Mouse (Mus musculus) hindbrain, embryonic 14.5 days (tissue): ENCODE data around the gene Ntng1. TPM values are rescaled to one million over a fixed set of nuclear protein-coding genes. Genes with fewer than 3 reads are reported as not detected.

Experiments
- ATAC-seq: fragments of 200-750 bp; cut with Nextera tagmentation; 2 replicates; pipeline ENCODE4 v1.8.0; 2017; ENCODE audit warnings: moderate number of reproducible peaks, mild to moderate bottlenecking, moderate TSS enrichment, moderate library complexity; ENCODE audit not compliant: low FRiP score
- DNase-seq: peaks from one replicate; pipeline ENCODE4 v3.0.0-alpha.2; 2015; ENCODE audit warnings: low spot score
- H3K27ac ChIP-seq: fragments of 300-500 bp; sonication (generic); 2 replicates; pipeline ENCODE4 v1.5.1; 2014; ENCODE audit warnings: mild to moderate bottlenecking, moderate library complexity
- H3K27me3 ChIP-seq: fragments of 300-500 bp; sonication (generic); 2 replicates; pipeline ENCODE4 v1.6.1; 2014; ENCODE audit warnings: mild to moderate bottlenecking, low read length, mixed read lengths; ENCODE audit not compliant: control insufficient read depth, insufficient read depth
- H3K36me3 ChIP-seq: fragments of 300-500 bp; sonication (generic); replicated peaks from 2 replicates; pipeline ENCODE4 v1.6.1; 2014; ENCODE audit not compliant: control insufficient read depth, insufficient read depth
- H3K4me1 ChIP-seq: fragments of 300-500 bp; sonication (generic); replicated peaks from 2 replicates; pipeline ENCODE4 v1.6.1; 2014; ENCODE audit warnings: antibody characterized with exemption, low read length, mixed read lengths; ENCODE audit not compliant: control insufficient read depth, insufficient read depth
- H3K4me2 ChIP-seq: fragments of 300-500 bp; sonication (generic); replicated peaks from 2 replicates; pipeline ENCODE4 v1.6.1; 2014; ENCODE audit warnings: mild to moderate bottlenecking, moderate library complexity
- H3K4me3 ChIP-seq: fragments of 300-500 bp; sonication (generic); replicated peaks from 2 replicates; pipeline ENCODE4 v1.5.1; 2014; ENCODE audit warnings: mild to moderate bottlenecking, low read length
- H3K9ac ChIP-seq: fragments of 300-500 bp; sonication (generic); 2 replicates; pipeline ENCODE4 v1.6.1; 2014
- H3K9me3 ChIP-seq: fragments of 300-500 bp; sonication (generic); 2 replicates; pipeline ENCODE4 v1.6.1; 2016; ENCODE audit warnings: low read length; ENCODE audit not compliant: control insufficient read depth
- WGBS: fragments of 180-500 bp; shearing (Covaris S2); extraction: QIAGEN DNeasy Blood & Tissue Kit; methylation state at CpG from one replicate; pipeline ENCODE4 v1.1.7; 2014; 5-methylcytosine and 5-hydroxymethylcytosine counted together
- polyA plus RNA-seq: library from polyadenylated mRNA; unstranded; fragments of >200 nt; fragmentation: Nextera tagmentation; extraction: Ambion mirVana; gene quantifications from 2 replicates; pipeline ENCODE4 v1.2.1, GENCODE M21; 2014

The Ntng1 gene
- polyA plus RNA-seq, 1 experiment from 2014 or later = 21.3 TPM

DNA sequence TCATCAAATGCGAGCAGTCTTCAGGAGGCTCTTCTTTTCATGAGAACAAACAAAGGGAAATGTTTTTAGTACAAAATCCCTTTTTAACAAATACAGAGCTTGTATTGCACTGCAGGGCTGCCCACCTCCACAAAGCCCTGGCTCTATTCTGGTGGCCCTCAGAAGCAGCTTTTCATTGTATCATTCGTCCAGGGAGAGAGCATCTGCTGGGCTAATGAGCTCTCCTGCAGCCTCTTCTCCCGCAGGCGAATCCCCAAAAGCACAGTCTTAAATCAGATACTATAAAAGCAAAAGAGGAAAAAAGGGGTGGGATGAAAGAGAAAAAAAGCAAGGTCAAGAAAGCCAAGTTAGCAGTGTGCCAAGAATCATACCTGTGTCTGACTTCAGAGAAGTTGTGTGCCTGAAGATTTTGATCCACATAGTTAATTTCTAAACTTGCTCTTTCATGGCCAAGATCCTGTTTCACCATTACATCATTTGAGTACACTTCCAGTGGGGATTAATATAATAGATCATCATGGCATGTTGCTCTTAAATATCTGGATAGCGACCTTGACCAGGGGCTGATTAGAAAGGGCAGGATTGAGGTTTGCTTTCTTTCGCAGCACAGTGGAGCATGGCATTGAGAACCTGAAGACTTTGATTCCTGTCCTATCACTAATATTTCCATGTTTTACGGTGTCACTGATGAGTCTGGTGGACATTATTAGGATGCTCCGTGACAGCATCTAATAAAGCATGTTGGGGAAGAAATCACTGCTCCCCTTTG lies 225.7 kb downstream of the Ntng1 start:
- H3K27ac ChIP-seq = peak overlapping the region; percentile 20; the same call in 1 of the 2 replicates
- 50% methylated on average over 8 of the region's 8 CpGs for whole genome bisulfite sequencing
- no peak for DNase-seq

DNA sequence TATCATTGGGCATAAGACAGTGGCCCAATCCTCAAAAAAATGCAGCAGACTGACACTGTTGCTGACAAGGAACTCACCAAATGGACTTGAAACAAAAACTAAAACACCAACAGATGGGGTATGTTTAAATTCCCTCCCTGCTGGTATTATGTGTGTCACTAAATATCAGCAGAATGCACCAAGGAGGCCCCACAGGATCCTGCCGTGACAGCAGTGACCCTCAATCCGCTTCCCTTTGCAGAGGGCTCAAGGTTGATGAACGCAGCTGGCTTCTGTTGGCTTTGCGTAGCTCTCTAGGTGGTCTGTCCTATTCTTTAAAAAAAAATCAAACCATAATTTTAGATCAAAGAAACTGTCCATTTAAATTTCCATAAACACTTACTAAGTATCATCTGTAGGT lies 226.7 kb downstream of the Ntng1 start:
- no peak overlapping the region for H3K4me3 ChIP-seq
- H3K4me2 ChIP-seq = no peak overlapping the region
- H3K27ac ChIP-seq = no peak overlapping the region
- H3K36me3 ChIP-seq = no peaks in the 10 kb centered on the region
- no peak overlapping the region for H3K9ac ChIP-seq
- peaks cover 12% of the 10 kb centered on the region for H3K4me1 ChIP-seq
- H3K9me3 ChIP-seq = no peaks in the 10 kb centered on the region
- ATAC-seq (no peak), DNase-seq (no peak)
- WGBS = 40% methylated on average over 4 of the region's 4 CpGs
- no peaks in the 10 kb centered on the region for H3K27me3 ChIP-seq

More for the DNA sequence above, 225.7 kb downstream of the Ntng1 start:
- Histone ChIP-seq H3K36me3 (no peaks in the 10 kb centered on the region), H3K4me2 (no peak overlapping the region), H3K4me3 (no peak overlapping the region), H3K9me3 (no peaks in the 10 kb centered on the region), H3K27me3 (no peaks in the 10 kb centered on the region), H3K4me1 (peaks cover 12% of the 10 kb centered on the region), H3K9ac (peak overlapping the region; percentile 24; the same call in 1 of the 2 replicates)
- no peak for ATAC-seq

DNA sequence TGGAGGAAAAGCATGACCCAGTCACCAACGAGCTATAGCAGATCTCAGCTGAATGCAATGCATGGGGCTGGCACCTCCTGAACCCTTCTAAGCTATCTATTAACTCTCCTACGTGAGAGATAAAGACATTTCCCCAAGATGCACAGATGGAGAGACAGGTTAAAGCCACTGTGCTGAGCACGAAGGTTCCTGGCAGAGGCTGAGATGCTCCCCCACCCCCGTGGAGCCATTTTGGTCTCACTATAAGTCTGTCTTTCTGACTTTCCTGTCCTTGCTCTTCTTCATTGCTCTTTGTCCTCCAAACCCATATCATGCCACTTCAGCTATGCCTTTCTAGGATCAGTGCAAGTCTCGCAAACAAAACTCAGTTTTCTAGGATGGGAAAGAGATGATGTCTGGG lies 229.6 kb downstream of the Ntng1 start:
- 83% methylated on average over 5 of the region's 5 CpGs for WGBS
- Histone ChIP-seq H3K4me3 (no peak overlapping the region), H3K9me3 (no peaks in the 10 kb centered on the region), H3K36me3 (no peaks in the 10 kb centered on the region), H3K4me1 (peaks cover 12% of the 10 kb centered on the region), H3K27ac (no peak overlapping the region), H3K4me2 (no peak overlapping the region), H3K9ac (no peak overlapping the region), H3K27me3 (no peaks in the 10 kb centered on the region)
- ATAC-seq (no peak), DNase-seq (no peak)

DNA sequence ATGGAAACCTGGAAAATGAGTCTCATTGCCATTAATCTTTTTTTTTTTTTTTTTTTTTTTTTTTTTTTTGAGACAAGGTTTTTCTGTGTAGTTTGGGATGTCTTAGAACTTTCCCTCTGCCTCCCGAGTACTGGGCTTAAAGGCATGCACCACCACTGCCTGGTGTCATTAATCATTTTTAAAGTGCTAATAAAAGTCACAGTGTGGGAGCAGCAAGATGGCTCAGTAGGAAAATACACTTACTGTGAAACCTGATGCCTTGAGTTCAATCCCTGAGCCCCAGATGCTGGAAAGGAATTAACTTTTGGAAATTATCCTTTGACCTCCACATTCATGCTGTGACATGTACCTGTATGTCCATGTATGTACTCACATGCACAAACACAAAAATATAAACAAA lies 253.2 kb downstream of the Ntng1 start:
- Histone ChIP-seq H3K27ac (no peak overlapping the region), H3K36me3 (no peaks in the 10 kb centered on the region), H3K4me1 (no peaks in the 10 kb centered on the region), H3K27me3 (no peaks in the 10 kb centered on the region), H3K9ac (no peak overlapping the region), H3K4me2 (no peak overlapping the region), H3K9me3 (no peaks in the 10 kb centered on the region), H3K4me3 (no peak overlapping the region)
- ATAC-seq (no peak), DNase-seq (no peak)
- WGBS = 59% methylated on average over 1 of the region's 1 CpGs

DNA sequence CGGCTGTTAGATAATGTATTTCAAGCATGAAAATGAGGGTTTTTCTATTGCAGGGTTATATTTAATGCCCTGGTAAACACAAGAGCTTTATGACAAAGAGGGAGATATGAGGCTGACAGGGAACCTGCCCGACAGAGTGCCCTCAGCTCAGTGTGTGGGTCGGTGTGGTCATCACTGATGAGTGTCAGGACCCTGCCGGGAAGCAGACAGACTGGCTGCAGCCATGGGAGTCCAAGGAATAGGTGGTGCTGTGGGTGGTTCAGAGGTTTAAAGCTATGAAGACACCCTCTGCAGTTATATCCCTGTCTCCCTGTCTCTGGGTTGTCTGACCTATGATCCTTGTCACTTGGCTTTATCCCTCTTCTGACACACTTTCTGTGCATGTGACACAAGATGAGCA lies 258.1 kb downstream of the Ntng1 start:
- no peaks in the 10 kb centered on the region for H3K27me3 ChIP-seq
- ATAC-seq (no peak), DNase-seq (no peak)
- H3K9me3 ChIP-seq = no peaks in the 10 kb centered on the region
- no peaks in the 10 kb centered on the region for H3K4me1 ChIP-seq
- no peak overlapping the region for H3K4me2 ChIP-seq
- H3K4me3 ChIP-seq = no peak overlapping the region
- WGBS = 59% methylated on average over 4 of the region's 4 CpGs
- H3K27ac ChIP-seq = no peak overlapping the region
- H3K9ac ChIP-seq = no peak overlapping the region
- H3K36me3 ChIP-seq = no peaks in the 10 kb centered on the region

DNA sequence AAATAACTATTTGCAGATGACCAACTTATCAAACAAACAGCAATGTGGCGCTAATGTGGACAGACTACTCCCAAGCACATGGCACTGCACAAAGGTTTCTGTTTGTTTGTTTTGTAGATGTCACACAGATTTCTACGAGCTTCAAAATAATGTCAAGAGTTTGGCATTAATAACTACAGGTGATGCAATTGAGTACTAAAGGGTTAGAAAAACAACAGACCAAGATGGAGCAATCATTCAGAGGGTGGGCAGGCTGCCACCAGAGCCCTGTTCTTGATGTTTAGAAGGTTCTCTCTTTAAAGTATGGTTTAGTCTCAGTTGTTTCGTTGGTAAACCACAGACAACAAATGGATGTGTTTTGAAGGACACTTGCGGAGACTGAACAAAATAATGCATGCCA lies 264.8 kb downstream of the Ntng1 start:
- no peak for ATAC-seq
- no peak overlapping the region for H3K4me2 ChIP-seq
- no peaks in the 10 kb centered on the region for H3K36me3 ChIP-seq
- no peak overlapping the region for H3K27ac ChIP-seq
- H3K9ac ChIP-seq = no peak overlapping the region
- no peak for DNase-seq
- no peaks in the 10 kb centered on the region for H3K27me3 ChIP-seq
- no peaks in the 10 kb centered on the region for H3K9me3 ChIP-seq
- WGBS = 87% methylated on average over 4 of the region's 4 CpGs
- no peaks in the 10 kb centered on the region for H3K4me1 ChIP-seq
- H3K4me3 ChIP-seq = no peak overlapping the region

DNA sequence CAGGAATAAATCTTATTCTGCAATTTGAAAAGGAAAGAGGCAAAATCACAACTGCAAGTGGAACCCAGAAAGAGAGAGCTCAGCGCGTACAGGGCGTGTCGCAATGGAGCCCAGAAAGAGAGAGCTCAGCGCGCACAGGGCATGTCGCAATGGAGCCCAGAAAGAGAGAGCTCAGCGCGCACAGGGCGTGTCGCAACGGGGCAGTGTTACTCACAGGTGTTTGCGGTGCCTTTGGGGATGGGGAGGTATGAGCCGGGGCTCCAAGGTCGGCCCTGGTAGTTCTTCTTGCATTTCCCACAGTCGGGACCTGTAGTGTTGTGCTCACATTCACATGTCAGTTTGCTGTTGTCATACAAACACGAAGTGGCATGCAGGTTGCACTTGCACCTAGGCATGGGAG lies 271.8 kb downstream of the Ntng1 start:
- no peak for ATAC-seq
- Histone ChIP-seq H3K4me2 (no peak overlapping the region), H3K27me3 (no peaks in the 10 kb centered on the region), H3K9me3 (no peaks in the 10 kb centered on the region), H3K9ac (no peak overlapping the region), H3K4me1 (no peaks in the 10 kb centered on the region), H3K4me3 (no peak overlapping the region), H3K36me3 (no peaks in the 10 kb centered on the region), H3K27ac (no peak overlapping the region)
- WGBS = 90% methylated on average over 17 of the region's 17 CpGs
- DNase-seq = no peak

DNA sequence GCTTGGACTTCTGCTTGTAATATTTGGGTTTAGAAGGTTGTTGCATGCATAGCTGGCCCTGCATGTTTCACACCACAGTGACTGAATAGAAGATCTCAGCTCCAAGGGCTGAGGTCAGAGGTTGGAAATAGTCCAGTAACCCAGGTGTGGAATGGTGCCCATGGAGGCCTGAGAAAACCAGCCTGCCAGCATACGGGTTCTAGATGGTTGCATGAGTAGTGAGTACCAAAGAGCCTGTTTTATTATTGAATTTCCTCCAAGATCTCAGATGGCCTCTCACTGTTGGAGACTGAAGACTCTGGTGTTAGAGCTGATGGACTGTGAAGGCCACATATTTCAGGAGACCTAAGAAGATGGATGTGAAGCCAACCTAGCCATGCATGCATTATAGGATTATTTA lies 285.5 kb downstream of the Ntng1 start:
- no peak overlapping the region for H3K4me2 ChIP-seq
- ATAC-seq = no peak
- H3K27me3 ChIP-seq = no peaks in the 10 kb centered on the region
- no peaks in the 10 kb centered on the region for H3K9me3 ChIP-seq
- no peak overlapping the region for H3K4me3 ChIP-seq
- no peaks in the 10 kb centered on the region for H3K36me3 ChIP-seq
- WGBS = 78% methylated on average over 1 of the region's 1 CpGs
- DNase-seq = no peak
- no peak overlapping the region for H3K27ac ChIP-seq
- no peaks in the 10 kb centered on the region for H3K4me1 ChIP-seq
- no peak overlapping the region for H3K9ac ChIP-seq

DNA sequence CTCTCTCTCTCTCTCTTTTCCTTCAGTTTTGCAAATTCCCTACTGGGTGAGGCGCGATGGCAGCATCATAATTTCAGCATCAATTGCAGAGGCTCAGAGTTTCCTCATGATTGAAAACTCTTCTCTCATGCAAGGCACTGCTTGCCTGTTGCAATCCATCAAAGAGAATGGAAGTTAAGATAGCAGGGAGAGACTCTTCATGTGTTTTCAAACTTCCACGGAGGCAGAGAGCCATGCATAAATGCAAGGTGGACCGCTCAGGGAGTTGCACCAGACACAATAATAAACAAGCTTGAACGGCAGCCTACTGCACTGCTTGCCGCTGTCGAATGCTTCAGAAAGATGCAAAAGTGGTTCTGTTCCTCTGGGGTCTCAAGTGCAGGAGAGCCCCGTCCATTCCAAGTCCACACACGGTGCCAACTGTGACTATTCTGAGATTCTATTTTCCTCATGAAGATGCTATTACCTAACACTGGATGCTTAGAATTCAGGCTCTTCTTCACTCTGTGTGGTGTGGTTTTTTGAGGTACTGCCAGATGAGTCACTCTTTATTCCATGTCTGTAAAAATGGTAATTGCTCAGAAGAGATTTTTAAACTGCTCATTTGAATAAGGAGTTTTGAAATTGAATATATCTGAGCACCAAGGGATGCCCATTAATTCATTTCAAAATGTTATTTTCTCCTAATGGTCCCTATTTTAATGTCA lies 289.2 kb downstream of the Ntng1 start:
- Histone ChIP-seq H3K4me1 (no peaks in the 10 kb centered on the region), H3K27ac (no peak overlapping the region), H3K9me3 (no peaks in the 10 kb centered on the region), H3K9ac (no peak overlapping the region), H3K4me3 (no peak overlapping the region), H3K4me2 (no peak overlapping the region), H3K36me3 (no peaks in the 10 kb centered on the region), H3K27me3 (no peaks in the 10 kb centered on the region)
- DNase-seq = no peak
- 86% methylated on average over 9 of the region's 9 CpGs for WGBS
- no peak for ATAC-seq
